ENCODE assay signal across 22 mouse cellular contexts in the genomic region with DNA sequence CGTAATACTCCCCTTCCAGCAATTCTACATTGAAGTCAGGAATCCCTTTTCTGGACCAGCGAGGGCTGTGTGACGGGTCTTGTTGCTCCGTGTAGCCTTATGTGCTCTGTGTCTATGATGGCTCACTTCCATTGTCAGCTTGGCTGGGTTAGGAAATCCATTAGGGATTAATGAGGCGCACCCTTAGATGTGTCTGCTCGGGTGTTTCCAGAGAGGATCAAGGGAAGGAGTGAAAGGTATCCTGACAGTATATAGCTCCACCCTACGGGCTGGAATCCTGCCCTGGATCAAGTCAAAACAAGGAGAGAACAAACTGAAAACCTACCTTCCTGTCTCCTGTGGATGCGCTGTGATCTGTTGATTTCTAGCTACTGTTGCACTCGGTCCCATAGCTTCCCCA.
DNase-seq lines count a peak whose midpoint lies in the region; ATAC-seq and TF ChIP-seq lines count a peak whose summit lies in the region.
"Had no signal": no experiment of that assay in that cellular context is flagged by ENCODE, and none has a peak within 500 bp of the region (broad histone marks: within the 10 kb centered on the region; RNA-seq: fewer than 3 reads in every experiment).

No protein-coding gene starts in this region.

- no peaks in the 10 kb centered on the region for H3K9me3 ChIP-seq in hindbrain, embryonic 15.5 days
- no peaks in the 10 kb centered on the region for H3K9me3 ChIP-seq in hindbrain, embryonic 16.5 days (ENCODE audit: control insufficient read depth, low read length)
- H3K9me3 ChIP-seq in kidney, embryonic 15.5 days (replicated peaks), result no peaks in the 10 kb centered on the region
- no peaks in the 10 kb centered on the region for H3K9me3 ChIP-seq in kidney, postnatal 0 days (replicated peaks; ENCODE audit: low read length)
- H3K9me3 ChIP-seq: embryonic facial prominence, embryonic 13.5 days; embryonic facial prominence, embryonic 15.5 days; forebrain, embryonic 10.5 days; forebrain, embryonic 12.5 days had no signal

- DNase-seq in kidney, adult 11 months, result no peak
- peak; percentile 64 for DNase-seq in kidney, postnatal 0 days (ENCODE audit: low spot score)
- no peak for DNase-seq in kidney, postnatal 10 days
- DNase-seq: adrenal gland, adult 2 months; adrenal gland, postnatal 10 days; adrenal gland, postnatal 25 days; cerebellum, adult 11 months; cerebellum, adult 18-20 months; cerebellum, adult 8-10 months; cerebellum, adult 9-11 months; cerebellum, postnatal 14 days; cerebellum, postnatal 36 days; embryo, embryonic 11 days had no signal

- H3K9ac ChIP-seq in hindbrain, embryonic 15.5 days, result no peak overlapping the region
- H3K9ac ChIP-seq in hindbrain, embryonic 16.5 days (ENCODE audit: low read depth, low read length), result no peak overlapping the region
- H3K9ac ChIP-seq in kidney, embryonic 15.5 days, result no peak overlapping the region
- no peak overlapping the region for H3K9ac ChIP-seq in kidney, postnatal 0 days (ENCODE audit: low read depth, low read length)
- H3K9ac ChIP-seq: embryonic facial prominence, embryonic 13.5 days; embryonic facial prominence, embryonic 15.5 days; forebrain, embryonic 12.5 days had no signal

- WGBS in hindbrain, embryonic 15.5 days, result 80% methylated on average over 9 of the region's 9 CpGs
- WGBS in hindbrain, embryonic 16.5 days, result 70% methylated on average over 9 of the region's 9 CpGs
- 50% methylated on average over 9 of the region's 9 CpGs for WGBS in kidney, embryonic 15.5 days
- 47% methylated on average over 9 of the region's 9 CpGs for WGBS in kidney, postnatal 0 days

- H3K4me1 ChIP-seq in hindbrain, embryonic 15.5 days (replicated peaks), result no peaks in the 10 kb centered on the region
- no peaks in the 10 kb centered on the region for H3K4me1 ChIP-seq in hindbrain, embryonic 16.5 days (ENCODE audit: control insufficient read depth, insufficient read depth, low read depth, low read length)
- H3K4me1 ChIP-seq in kidney, embryonic 15.5 days, result no peaks in the 10 kb centered on the region
- no peaks in the 10 kb centered on the region for H3K4me1 ChIP-seq in kidney, postnatal 0 days (replicated peaks; ENCODE audit: insufficient read depth, low read length)
- H3K4me1 ChIP-seq: embryonic facial prominence, embryonic 13.5 days; embryonic facial prominence, embryonic 15.5 days; forebrain, embryonic 10.5 days; forebrain, embryonic 12.5 days had no signal

- H3K4me3 ChIP-seq in hindbrain, embryonic 15.5 days, result no peak overlapping the region
- no peak overlapping the region for H3K4me3 ChIP-seq in hindbrain, embryonic 16.5 days (ENCODE audit: low read length)
- H3K4me3 ChIP-seq in kidney, embryonic 15.5 days (replicated peaks), result no peak overlapping the region
- no peak overlapping the region for H3K4me3 ChIP-seq in kidney, postnatal 0 days (replicated peaks; ENCODE audit: low read depth, low read length)
- H3K4me3 ChIP-seq: embryonic facial prominence, embryonic 13.5 days; embryonic facial prominence, embryonic 15.5 days; erythroblast, embryonic 14.5 days; forebrain, embryonic 10.5 days; forebrain, embryonic 12.5 days had no signal

- H3K27ac ChIP-seq in hindbrain, embryonic 15.5 days (replicated peaks), result no peak overlapping the region
- H3K27ac ChIP-seq in hindbrain, embryonic 16.5 days (ENCODE audit: low read depth, low read length), result no peak overlapping the region
- no peak overlapping the region for H3K27ac ChIP-seq in kidney, embryonic 15.5 days
- no peak overlapping the region for H3K27ac ChIP-seq in kidney, postnatal 0 days
- H3K27ac ChIP-seq: embryonic facial prominence, embryonic 13.5 days; embryonic facial prominence, embryonic 15.5 days; forebrain, embryonic 10.5 days; forebrain, embryonic 12.5 days had no signal

- no peak overlapping the region for H3K4me2 ChIP-seq in hindbrain, embryonic 15.5 days
- H3K4me2 ChIP-seq in hindbrain, embryonic 16.5 days (ENCODE audit: low read length), result no peak overlapping the region
- H3K4me2 ChIP-seq in kidney, embryonic 15.5 days, result no peak overlapping the region
- H3K4me2 ChIP-seq in kidney, postnatal 0 days (ENCODE audit: low read length), result no peak overlapping the region
- H3K4me2 ChIP-seq: embryonic facial prominence, embryonic 13.5 days; embryonic facial prominence, embryonic 15.5 days; forebrain, embryonic 12.5 days had no signal

- ATAC-seq in hindbrain, embryonic 15.5 days (ENCODE audit: low FRiP score, low read depth), result peak; percentile 30; the same call in 1 of the 2 replicates
- no peak for ATAC-seq in hindbrain, embryonic 16.5 days
- ATAC-seq in kidney, embryonic 15.5 days (replicated peaks; ENCODE audit: low FRiP score), result peak; percentile 92
- peak; percentile 66; the same call in 1 of the 2 replicates for ATAC-seq in kidney, postnatal 0 days (replicated peaks; ENCODE audit: low FRiP score, low read depth)
- ATAC-seq: forebrain, embryonic 14.5 days had no signal

- no peaks in the 10 kb centered on the region for H3K36me3 ChIP-seq in hindbrain, embryonic 15.5 days
- H3K36me3 ChIP-seq in hindbrain, embryonic 16.5 days (ENCODE audit: control insufficient read depth, insufficient read depth, low read length), result no peaks in the 10 kb centered on the region
- H3K36me3 ChIP-seq in kidney, embryonic 15.5 days, result no peaks in the 10 kb centered on the region
- no peaks in the 10 kb centered on the region for H3K36me3 ChIP-seq in kidney, postnatal 0 days (ENCODE audit: insufficient read depth, low read length)
- H3K36me3 ChIP-seq: embryonic facial prominence, embryonic 13.5 days; embryonic facial prominence, embryonic 15.5 days; forebrain, embryonic 10.5 days; forebrain, embryonic 12.5 days had no signal

- H3K27me3 ChIP-seq in hindbrain, embryonic 15.5 days, result no peaks in the 10 kb centered on the region
- no peaks in the 10 kb centered on the region for H3K27me3 ChIP-seq in hindbrain, embryonic 16.5 days (replicated peaks; ENCODE audit: control insufficient read depth, insufficient read depth, low read length)
- peaks cover 3% of the 10 kb centered on the region; the same call in 1 of the 2 replicates for H3K27me3 ChIP-seq in kidney, embryonic 15.5 days
- no peaks in the 10 kb centered on the region for H3K27me3 ChIP-seq in kidney, postnatal 0 days (ENCODE audit: insufficient read depth, low read length)
- H3K27me3 ChIP-seq: embryonic facial prominence, embryonic 13.5 days; embryonic facial prominence, embryonic 15.5 days; forebrain, embryonic 12.5 days had no signal

- TF ChIP-seq CTCF in kidney, postnatal 0 days (IDR thresholded peaks at IDR 0.05; ENCODE audit: low read depth), result no peak
